Mouse (Mus musculus): ENCODE data around the gene Gm45208. TPM values are rescaled to one million over a fixed set of nuclear protein-coding genes. Genes with fewer than 3 reads are reported as not detected.

The Gm45208 gene
- polyA plus RNA-seq, 1 experiment = 1.8 TPM

DNA sequence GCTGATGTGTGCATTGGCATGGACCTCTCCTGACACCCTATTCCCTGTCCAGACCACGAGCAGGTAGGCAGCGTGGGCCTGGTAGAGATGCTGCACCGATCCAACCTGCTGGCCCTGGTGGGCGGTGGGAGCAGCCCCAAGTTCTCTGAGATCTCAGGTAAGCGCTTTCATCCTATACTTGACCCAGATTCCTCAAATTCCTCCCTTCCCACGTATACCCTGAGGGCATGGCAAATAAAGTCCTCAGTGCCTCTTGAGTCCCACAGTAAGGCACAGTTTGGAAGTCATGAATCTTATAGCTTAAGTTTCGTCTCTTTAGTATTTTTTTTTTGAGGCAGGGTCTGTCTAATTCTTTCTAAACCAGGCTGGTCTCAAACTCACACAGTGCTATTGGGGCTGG is 2.1 kb downstream of the Gm45208 start:
- no peak for TF ChIP-seq CTCF (IDR thresholded peaks at IDR 0.05; ENCODE audit: borderline replicate concordance, control insufficient read depth, extremely low read depth, insufficient read depth, low read length, poor library complexity)
- TF ChIP-seq POLR2A (IDR thresholded peaks at IDR 0.05; ENCODE audit: control insufficient read depth, extremely low read depth, insufficient read depth, low read length, poor library complexity) = no peak

DNA sequence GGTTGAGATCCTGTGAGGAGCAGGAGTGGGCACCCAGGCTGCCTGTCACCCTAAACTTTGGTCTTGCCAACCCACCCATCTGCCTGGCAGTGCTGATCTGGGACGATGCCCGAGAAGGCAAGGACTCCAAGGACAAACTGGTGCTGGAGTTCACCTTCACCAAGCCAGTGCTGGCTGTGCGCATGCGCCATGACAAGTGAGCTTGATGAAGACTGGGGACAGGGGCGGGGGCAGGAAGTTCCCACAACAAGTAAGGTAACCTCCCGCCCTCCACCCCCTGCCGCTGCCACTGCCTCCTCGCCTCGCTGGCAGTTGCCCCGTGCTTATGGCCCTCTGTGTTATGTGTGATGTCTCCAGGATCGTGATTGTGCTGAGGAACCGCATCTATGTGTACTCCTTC is 3.8 kb downstream of the Gm45208 start:
- H3K4me3 ChIP-seq (ENCODE audit: control insufficient read depth, insufficient read depth, low read length) = no peak overlapping the region
- DNase-seq = no peak
- TF ChIP-seq CTCF (IDR thresholded peaks at IDR 0.05; ENCODE audit: borderline replicate concordance, control insufficient read depth, extremely low read depth, insufficient read depth, low read length, poor library complexity) (no peak), POLR2A (IDR thresholded peaks at IDR 0.05; ENCODE audit: control insufficient read depth, extremely low read depth, insufficient read depth, low read length, poor library complexity) (no peak)
- H3K36me3 ChIP-seq (ENCODE audit: control insufficient read depth, insufficient read depth, low read length) = peaks cover 16% of the 10 kb centered on the region
- no peaks in the 10 kb centered on the region for H3K27me3 ChIP-seq (ENCODE audit: control insufficient read depth, insufficient read depth, low read length)
- H3K27ac ChIP-seq (ENCODE audit: control insufficient read depth, insufficient read depth, low read length) = no peak overlapping the region
- H3K4me1 ChIP-seq (replicated peaks; ENCODE audit: control insufficient read depth, insufficient read depth, low read length) = peaks cover 14% of the 10 kb centered on the region; the same call in 1 of the 2 replicates
- WGBS = 93% methylated on average over 12 of the region's 12 CpGs

More for the DNA sequence above, 2.1 kb downstream of the Gm45208 start:
- 98% methylated on average over 7 of the region's 7 CpGs for WGBS
- no peak overlapping the region for H3K4me3 ChIP-seq (ENCODE audit: control insufficient read depth, insufficient read depth, low read length)
- H3K27ac ChIP-seq (ENCODE audit: control insufficient read depth, insufficient read depth, low read length) = no peak overlapping the region
- H3K4me1 ChIP-seq (replicated peaks; ENCODE audit: control insufficient read depth, insufficient read depth, low read length) = peaks cover 14% of the 10 kb centered on the region; the same call in 1 of the 2 replicates
- DNase-seq = no peak
- H3K27me3 ChIP-seq (ENCODE audit: control insufficient read depth, insufficient read depth, low read length) = no peaks in the 10 kb centered on the region
- H3K36me3 ChIP-seq (ENCODE audit: control insufficient read depth, insufficient read depth, low read length) = peaks cover 16% of the 10 kb centered on the region

DNA sequence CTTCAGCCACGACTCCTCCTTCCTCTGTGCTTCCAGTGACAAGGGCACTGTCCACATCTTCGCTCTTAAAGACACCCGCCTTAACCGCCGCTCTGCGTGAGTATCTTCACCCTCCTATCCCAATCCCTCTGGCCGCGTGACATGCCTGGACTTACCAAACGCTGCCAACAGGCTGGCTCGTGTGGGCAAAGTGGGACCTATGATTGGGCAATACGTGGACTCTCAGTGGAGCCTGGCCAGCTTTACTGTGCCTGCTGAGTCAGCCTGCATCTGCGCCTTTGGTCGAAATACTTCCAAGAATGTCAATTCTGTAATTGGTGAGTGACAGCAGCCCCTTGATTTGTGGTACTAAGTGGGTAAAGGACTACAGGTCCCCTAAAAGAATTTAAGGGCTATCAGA is 5.1 kb downstream of the Gm45208 start:
- TF ChIP-seq POLR2A (IDR thresholded peaks at IDR 0.05; ENCODE audit: control insufficient read depth, extremely low read depth, insufficient read depth, low read length, poor library complexity) = no peak
- TF ChIP-seq CTCF (IDR thresholded peaks at IDR 0.05; ENCODE audit: borderline replicate concordance, control insufficient read depth, extremely low read depth, insufficient read depth, low read length, poor library complexity) = no peak
- no peaks in the 10 kb centered on the region for H3K27me3 ChIP-seq (ENCODE audit: control insufficient read depth, insufficient read depth, low read length)
- peaks cover 14% of the 10 kb centered on the region; the same call in 1 of the 2 replicates for H3K4me1 ChIP-seq (replicated peaks; ENCODE audit: control insufficient read depth, insufficient read depth, low read length)
- no peak overlapping the region for H3K4me3 ChIP-seq (ENCODE audit: control insufficient read depth, insufficient read depth, low read length)
- H3K27ac ChIP-seq (ENCODE audit: control insufficient read depth, insufficient read depth, low read length) = no peak overlapping the region
- WGBS = 98% methylated on average over 11 of the region's 13 CpGs
- H3K36me3 ChIP-seq (ENCODE audit: control insufficient read depth, insufficient read depth, low read length) = peaks cover 16% of the 10 kb centered on the region
- DNase-seq = no peak

DNA sequence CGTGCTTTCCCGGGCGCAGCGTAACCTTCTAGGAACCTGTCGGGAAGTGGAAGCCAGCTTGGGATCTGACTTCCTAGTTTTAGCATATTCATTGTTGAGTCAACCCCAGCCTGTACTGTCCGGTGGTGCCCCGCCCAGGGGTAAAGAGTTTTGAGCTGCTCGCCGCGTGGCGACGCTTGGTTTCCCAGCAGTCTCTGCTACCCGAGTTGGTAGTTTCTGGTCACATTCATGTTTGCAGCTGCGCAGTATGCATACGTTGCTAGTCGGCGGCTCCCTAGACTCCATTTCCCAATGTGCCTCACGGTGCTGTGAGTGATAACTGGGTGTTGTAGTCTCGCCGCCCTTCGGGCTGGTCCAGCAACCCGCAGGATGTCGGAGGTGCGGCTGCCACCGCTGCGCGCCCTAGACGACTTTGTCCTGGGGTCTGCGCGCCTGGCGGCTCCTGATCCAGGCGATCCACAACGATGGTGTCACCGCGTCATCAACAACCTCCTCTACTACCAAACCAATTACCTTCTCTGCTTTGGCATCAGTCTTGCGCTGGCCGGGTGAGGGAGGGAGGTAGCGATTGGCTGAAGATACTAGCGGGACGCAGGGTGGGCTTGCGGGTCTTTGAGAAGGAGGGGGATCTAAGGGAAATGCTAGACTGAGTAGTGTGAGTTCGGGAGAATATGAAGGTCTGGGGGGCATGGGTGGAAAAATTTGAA is 6.3 kb downstream of the Gm45208 start, which contains the start of gene Praf2:
Praf2 (plus strand) TSS at position 225 of the 707 bp plus-strand sequence.
- Histone ChIP-seq H3K36me3 (ENCODE audit: control insufficient read depth, insufficient read depth, low read length) (peaks cover 16% of the 10 kb centered on the region), H3K27ac (ENCODE audit: control insufficient read depth, insufficient read depth, low read length) (no peak within 1 kb of the TSS), H3K4me3 (ENCODE audit: control insufficient read depth, insufficient read depth, low read length) (peak within 1 kb of the TSS; percentile 60), H3K4me1 (replicated peaks; ENCODE audit: control insufficient read depth, insufficient read depth, low read length) (0 out of 2 replicates have a peak, but pooled peaks cover 8% of the 10 kb centered on the region), H3K27me3 (ENCODE audit: control insufficient read depth, insufficient read depth, low read length) (no peaks in the 10 kb centered on the region)
- no peak for TF ChIP-seq CTCF (IDR thresholded peaks at IDR 0.05; ENCODE audit: borderline replicate concordance, control insufficient read depth, extremely low read depth, insufficient read depth, low read length, poor library complexity)
- TF ChIP-seq POLR2A (IDR thresholded peaks at IDR 0.05; ENCODE audit: control insufficient read depth, extremely low read depth, insufficient read depth, low read length, poor library complexity) = peak; percentile 46; the same call in 1 of the 2 replicates
- peak; percentile 69 for DNase-seq
- WGBS = 7% methylated on average over 38 of the region's 42 CpGs

- Histone ChIP-seq H3K36me3 (ENCODE audit: control insufficient read depth, insufficient read depth, low read length) (peaks cover 16% of the 10 kb centered on the region), H3K27me3 (ENCODE audit: control insufficient read depth, insufficient read depth, low read length) (no peaks in the 10 kb centered on the region), H3K27ac (ENCODE audit: control insufficient read depth, insufficient read depth, low read length) (no peak overlapping the region), H3K4me3 (ENCODE audit: control insufficient read depth, insufficient read depth, low read length) (peak overlapping the region; percentile 60), H3K4me1 (replicated peaks; ENCODE audit: control insufficient read depth, insufficient read depth, low read length) (0 out of 2 replicates have a peak, but pooled peaks cover 10% of the 10 kb centered on the region)
- DNase-seq = no peak
- no peak for TF ChIP-seq CTCF (IDR thresholded peaks at IDR 0.05; ENCODE audit: borderline replicate concordance, control insufficient read depth, extremely low read depth, insufficient read depth, low read length, poor library complexity)
- no peak for TF ChIP-seq POLR2A (IDR thresholded peaks at IDR 0.05; ENCODE audit: control insufficient read depth, extremely low read depth, insufficient read depth, low read length, poor library complexity)
- 34% methylated on average over 4 of the region's 4 CpGs for WGBS
Observed at GRCm38 (mm10) chrX:7728922-7729265, 6.8 kb downstream of the Gm45208 start.

DNA sequence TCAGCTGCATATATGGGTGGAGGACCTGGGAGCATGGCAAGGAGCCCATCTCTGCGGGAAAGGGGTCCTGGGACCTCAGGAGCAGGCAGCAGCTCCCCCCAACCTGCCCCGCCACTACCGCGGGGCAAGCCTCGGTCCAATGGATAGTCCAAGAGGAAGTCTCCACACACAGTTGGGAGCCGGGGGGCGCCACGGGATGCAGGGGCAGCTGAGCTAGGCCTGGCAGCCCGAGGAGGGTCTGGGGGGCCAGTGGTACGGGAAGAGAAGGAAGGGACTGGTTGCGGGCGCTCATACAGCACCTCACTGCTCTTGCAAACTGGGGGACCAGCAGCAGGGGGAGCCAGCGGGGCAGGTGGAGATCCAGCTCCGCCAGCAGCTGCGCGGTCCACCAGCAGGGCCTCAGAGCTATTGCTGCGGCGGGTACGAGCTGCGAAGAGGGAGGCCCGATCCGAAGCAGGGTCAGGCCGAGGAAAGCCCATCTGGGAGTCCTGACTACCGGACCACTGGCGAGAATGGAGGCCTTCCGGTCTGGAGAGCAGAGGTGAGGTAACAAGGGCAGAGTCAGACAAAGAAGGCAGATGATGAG is 11.6 kb downstream of the Gm45208 start:
- H3K4me1 ChIP-seq (replicated peaks; ENCODE audit: control insufficient read depth, insufficient read depth, low read length) = 0 out of 2 replicates have a peak, but pooled peaks cover 8% of the 10 kb centered on the region
- peak; percentile 72; the same call in 1 of the 2 replicates for TF ChIP-seq CTCF (IDR thresholded peaks at IDR 0.05; ENCODE audit: borderline replicate concordance, control insufficient read depth, extremely low read depth, insufficient read depth, low read length, poor library complexity)
- TF ChIP-seq POLR2A (IDR thresholded peaks at IDR 0.05; ENCODE audit: control insufficient read depth, extremely low read depth, insufficient read depth, low read length, poor library complexity) = no peak
- WGBS = 29% methylated on average over 25 of the region's 26 CpGs
- DNase-seq = peak; percentile 83
- H3K36me3 ChIP-seq (ENCODE audit: control insufficient read depth, insufficient read depth, low read length) = no peaks in the 10 kb centered on the region
- H3K4me3 ChIP-seq (ENCODE audit: control insufficient read depth, insufficient read depth, low read length) = peak overlapping the region; percentile 37
- H3K27me3 ChIP-seq (ENCODE audit: control insufficient read depth, insufficient read depth, low read length) = no peaks in the 10 kb centered on the region
- H3K27ac ChIP-seq (ENCODE audit: control insufficient read depth, insufficient read depth, low read length) = no peak overlapping the region
